Mouse (Mus musculus) hindbrain, postnatal 0 days (tissue): Measurements from ENCODE around the gene Myog. TPM values are rescaled to one million over a fixed set of nuclear protein-coding genes. Genes with fewer than 3 reads are reported as not detected.

Experiments used
- ATAC-seq: fragments of 200-750 bp; cut with Nextera tagmentation; 2 replicates; pipeline ENCODE4 v1.8.0; 2017; ENCODE audit warnings: mild to moderate bottlenecking, moderate TSS enrichment, moderate library complexity
- DNase-seq: peaks from one replicate; pipeline ENCODE4 v3.0.0-alpha.2; 2015; ENCODE audit warnings: low spot score
- H3K27ac ChIP-seq: fragments of 300-500 bp; sonication (generic); 2 replicates; pipeline ENCODE4 v1.5.1; 2014; ENCODE audit warnings: mild to moderate bottlenecking
- H3K27me3 ChIP-seq: fragments of 300-500 bp; sonication (generic); 2 replicates; pipeline ENCODE4 v1.6.1; 2014; ENCODE audit warnings: low read length, mixed read lengths; ENCODE audit not compliant: insufficient read depth
- H3K36me3 ChIP-seq: fragments of 300-500 bp; sonication (generic); 2 replicates; pipeline ENCODE4 v1.6.1; 2014; ENCODE audit warnings: low read length, mixed read lengths; ENCODE audit not compliant: insufficient read depth
- H3K4me1 ChIP-seq: fragments of 300-500 bp; sonication (generic); 2 replicates; pipeline ENCODE4 v1.6.1; 2014; ENCODE audit warnings: antibody characterized with exemption, low read length, mixed read lengths; ENCODE audit not compliant: insufficient read depth
- H3K4me2 ChIP-seq: fragments of 300-500 bp; sonication (generic); 2 replicates; pipeline ENCODE4 v1.6.1; 2014; ENCODE audit warnings: low read depth, mild to moderate bottlenecking, low read length, moderate library complexity, mixed read lengths
- H3K4me3 ChIP-seq: fragments of 300-500 bp; sonication (generic); 2 replicates; pipeline ENCODE4 v1.5.1; 2014; ENCODE audit warnings: low read length
- H3K9ac ChIP-seq: fragments of 300-500 bp; sonication (generic); replicated peaks from 2 replicates; pipeline ENCODE4 v1.6.1; 2014; ENCODE audit warnings: mild to moderate bottlenecking, low read length, moderate library complexity, mixed read lengths
- H3K9me3 ChIP-seq: fragments of 300-500 bp; sonication (generic); 2 replicates; pipeline ENCODE4 v1.6.1; 2016; ENCODE audit warnings: low read length, mixed read lengths
- CTCF ChIP-seq: IDR thresholded peaks from 2 replicates; pipeline ENCODE4 v1.5.1; 2016; ENCODE audit warnings: antibody characterized with exemption, control low read depth, low read depth
- WGBS: fragments of 180-500 bp; shearing (Covaris S2); extraction: QIAGEN DNeasy Blood & Tissue Kit; methylation state at CpG from one replicate; pipeline ENCODE4 v1.1.7; 2014; 5-methylcytosine and 5-hydroxymethylcytosine counted together
- polyA plus RNA-seq: library from polyadenylated mRNA; unstranded; fragments of >200 nt; fragmentation: Nextera tagmentation; extraction: Ambion mirVana; gene quantifications from 2 replicates; pipeline ENCODE4 v1.2.1, GENCODE M21; 2015
- total RNA-seq: library from RNA; depleted of rRNA; stranded (reverse); fragments of >200 nt; gene quantifications from 2 replicates; pipeline ENCODE4 v1.2.3, GENCODE M21; 2014

Myog gene
- total and polyA plus RNA-seq, 2 experiments from 2014 or later, result 0.16 TPM; not detected in 1

- no peaks in the 10 kb centered on the region for H3K36me3 ChIP-seq
- TF ChIP-seq CTCF, result no peak
- DNase-seq (no peak), ATAC-seq (no peak)
- no peaks in the 10 kb centered on the region for H3K9me3 ChIP-seq
- 85% methylated on average over 3 of the region's 3 CpGs for WGBS
- H3K4me1 ChIP-seq, result no peaks in the 10 kb centered on the region
- H3K27me3 ChIP-seq, result no peaks in the 10 kb centered on the region
- H3K4me2 ChIP-seq, result no peak overlapping the region
- H3K4me3 ChIP-seq, result no peak overlapping the region
- H3K9ac ChIP-seq, result no peak overlapping the region
- no peak overlapping the region for H3K27ac ChIP-seq
Measured at GRCm38 (mm10) chr1:134282342-134282741, 7.4 kb upstream of the Myog start.

GRCm38 (mm10) chr1:134283108-134283507 is 6.7 kb upstream of the Myog start:
- Histone ChIP-seq H3K36me3 (no peaks in the 10 kb centered on the region), H3K4me2 (no peak overlapping the region), H3K27me3 (no peaks in the 10 kb centered on the region), H3K4me1 (no peaks in the 10 kb centered on the region), H3K27ac (no peak overlapping the region), H3K9ac (no peak overlapping the region), H3K9me3 (no peaks in the 10 kb centered on the region), H3K4me3 (no peak overlapping the region)
- ATAC-seq, result no peak
- 5% methylated on average over 1 of the region's 1 CpGs for WGBS
- TF ChIP-seq CTCF, result no peak
- DNase-seq, result no peak

- no peak overlapping the region for H3K9ac ChIP-seq
- no peak overlapping the region for H3K4me3 ChIP-seq
- WGBS, result 53% methylated on average over 10 of the region's 10 CpGs
- no peak for TF ChIP-seq CTCF
- no peaks in the 10 kb centered on the region for H3K9me3 ChIP-seq
- no peaks in the 10 kb centered on the region for H3K4me1 ChIP-seq
- DNase-seq (no peak), ATAC-seq (no peak)
- H3K27ac ChIP-seq, result no peak overlapping the region
- H3K4me2 ChIP-seq, result no peak overlapping the region
- H3K27me3 ChIP-seq, result no peaks in the 10 kb centered on the region
- no peaks in the 10 kb centered on the region for H3K36me3 ChIP-seq
Measured at GRCm38 (mm10) chr1:134285458-134286120, 4.2 kb upstream of the Myog start.

- TF ChIP-seq CTCF, result no peak
- no peak for DNase-seq
- ATAC-seq, result no peak
- H3K4me3 ChIP-seq, result no peak overlapping the region
- no peaks in the 10 kb centered on the region for H3K9me3 ChIP-seq
- H3K27ac ChIP-seq, result no peak overlapping the region
- no peak overlapping the region for H3K4me2 ChIP-seq
- 74% methylated on average over 3 of the region's 3 CpGs for WGBS
- no peaks in the 10 kb centered on the region for H3K4me1 ChIP-seq
- H3K36me3 ChIP-seq, result no peaks in the 10 kb centered on the region
- H3K9ac ChIP-seq, result no peak overlapping the region
- H3K27me3 ChIP-seq, result no peaks in the 10 kb centered on the region
Measured at GRCm38 (mm10) chr1:134288239-134288638, 1.6 kb upstream of the Myog start.

GRCm38 (mm10) chr1:134290300-134290699 is 511 bp downstream of the Myog start:
- Histone ChIP-seq H3K27me3 (no peaks in the 10 kb centered on the region), H3K9me3 (no peaks in the 10 kb centered on the region), H3K27ac (no peak overlapping the region), H3K4me3 (no peak overlapping the region), H3K4me1 (no peaks in the 10 kb centered on the region), H3K4me2 (no peak overlapping the region), H3K36me3 (no peaks in the 10 kb centered on the region), H3K9ac (no peak overlapping the region)
- DNase-seq, result no peak
- 0 out of 2 replicates have a peak, but pooled peaks have one; percentile 2 for ATAC-seq
- 94% methylated on average over 13 of the region's 13 CpGs for WGBS
- TF ChIP-seq CTCF, result no peak

GRCm38 (mm10) chr1:134290909-134291308 is 1.1 kb downstream of the Myog start:
- 75% methylated on average over 5 of the region's 5 CpGs for WGBS

GRCm38 (mm10) chr1:134291555-134291954 is 1.8 kb downstream of the Myog start:
- DNase-seq (no peak), ATAC-seq (no peak)
- no peak for TF ChIP-seq CTCF
- no peaks in the 10 kb centered on the region for H3K4me1 ChIP-seq
- H3K9me3 ChIP-seq, result no peaks in the 10 kb centered on the region
- H3K27me3 ChIP-seq, result no peaks in the 10 kb centered on the region
- H3K27ac ChIP-seq, result no peak overlapping the region
- no peaks in the 10 kb centered on the region for H3K36me3 ChIP-seq
- 76% methylated on average over 8 of the region's 8 CpGs for WGBS
- no peak overlapping the region for H3K4me3 ChIP-seq
- no peak overlapping the region for H3K4me2 ChIP-seq
- H3K9ac ChIP-seq, result no peak overlapping the region

More at GRCm38 (mm10) chr1:134290909-134291308, 1.1 kb downstream of the Myog start:
- Histone ChIP-seq H3K9ac (no peak overlapping the region), H3K4me1 (no peaks in the 10 kb centered on the region), H3K36me3 (no peaks in the 10 kb centered on the region), H3K4me2 (no peak overlapping the region), H3K9me3 (no peaks in the 10 kb centered on the region), H3K4me3 (no peak overlapping the region), H3K27ac (no peak overlapping the region), H3K27me3 (no peaks in the 10 kb centered on the region)
- peak; percentile 48 for TF ChIP-seq CTCF
- no peak for ATAC-seq
- DNase-seq, result no peak
